24 mouse cellular contexts compared by ENCODE assay signal in the genomic region with DNA sequence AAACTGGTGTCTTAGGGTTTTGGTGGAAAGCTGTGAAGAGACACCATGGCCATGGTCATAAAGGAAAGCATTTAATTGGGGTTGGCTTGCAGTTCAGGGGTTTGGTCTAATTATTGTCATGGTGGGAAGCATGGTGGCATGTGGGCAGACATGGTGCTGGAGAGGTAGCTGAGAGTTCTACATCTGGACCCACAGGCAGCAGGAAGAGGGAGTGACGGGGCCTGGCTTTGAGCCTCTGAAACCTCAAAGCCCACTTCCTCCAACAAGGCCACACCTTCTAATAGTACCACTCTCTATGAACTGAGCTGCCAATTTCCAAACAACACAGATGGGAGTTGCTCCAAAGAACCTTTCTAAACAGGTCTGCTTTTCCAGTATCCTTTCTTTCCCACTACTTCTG. TPM values are rescaled to one million over a fixed set of nuclear protein-coding genes. Genes with fewer than 3 reads are reported as not detected.
DNase-seq lines count a peak whose midpoint lies in the region; ATAC-seq and TF ChIP-seq lines count a peak whose summit lies in the region.
"Had no signal": no experiment of that assay in that cellular context is flagged by ENCODE, and none has a peak within 500 bp of the region (broad histone marks: within the 10 kb centered on the region; RNA-seq: fewer than 3 reads in every experiment).

No protein-coding gene starts in this region.

- no peak overlapping the region for H3K27ac ChIP-seq in hindbrain, postnatal 0 days
- H3K27ac ChIP-seq: forebrain, embryonic 13.5 days; hindbrain, embryonic 13.5 days; kidney, postnatal 0 days; liver, embryonic 14.5 days; neural tube, embryonic 15.5 days had no signal

- H3K9me3 ChIP-seq in hindbrain, postnatal 0 days (ENCODE audit: low read length) = no peaks in the 10 kb centered on the region
- H3K9me3 ChIP-seq: hindbrain, embryonic 13.5 days; neural tube, embryonic 15.5 days had no signal

- H3K4me3 ChIP-seq in hindbrain, postnatal 0 days (ENCODE audit: low read length) = no peak overlapping the region
- H3K4me3 ChIP-seq: forebrain, embryonic 13.5 days; hindbrain, embryonic 13.5 days; neural tube, embryonic 15.5 days had no signal

- no peak overlapping the region for H3K4me2 ChIP-seq in hindbrain, postnatal 0 days (ENCODE audit: low read depth, low read length)
- H3K4me2 ChIP-seq: forebrain, embryonic 13.5 days; heart, embryonic 11.5 days; hindbrain, embryonic 13.5 days; midbrain, embryonic 11.5 days; neural tube, embryonic 15.5 days had no signal

- no peaks in the 10 kb centered on the region for H3K27me3 ChIP-seq in hindbrain, postnatal 0 days (ENCODE audit: insufficient read depth, low read length)
- H3K27me3 ChIP-seq: forebrain, embryonic 13.5 days; hindbrain, embryonic 13.5 days; neural tube, embryonic 15.5 days had no signal

- no peak overlapping the region for H3K9ac ChIP-seq in hindbrain, postnatal 0 days (replicated peaks; ENCODE audit: low read length)
- H3K9ac ChIP-seq: forebrain, embryonic 13.5 days; hindbrain, embryonic 13.5 days; liver, embryonic 14.5 days; neural tube, embryonic 15.5 days had no signal

- H3K36me3 ChIP-seq in hindbrain, postnatal 0 days (ENCODE audit: insufficient read depth, low read length) = no peaks in the 10 kb centered on the region
- H3K36me3 ChIP-seq: hindbrain, embryonic 13.5 days; neural tube, embryonic 15.5 days had no signal

- H3K4me1 ChIP-seq in hindbrain, postnatal 0 days (ENCODE audit: insufficient read depth, low read length) = peaks cover 8% of the 10 kb centered on the region; the same call in 1 of the 2 replicates

- ATAC-seq in inflammation-experienced regulatory T-cells, adult 6 months = peak; percentile 82
- no peak for ATAC-seq in hindbrain, postnatal 0 days
- ATAC-seq: forebrain, embryonic 13.5 days had no signal

- intact Hi-C loops in heart, postnatal 36 days (cut with DNase I) = no loop called here

- DNase-seq in 3134 (ENCODE audit: extremely low read depth, insufficient read length, low spot score) = peak; percentile 26
- peak; percentile 89 for DNase-seq in 416B (ENCODE audit: low read depth)
- DNase-seq in T-cell, adult 2 months (ENCODE audit: low spot score) = peak; percentile 38
- DNase-seq in cerebellum, adult 9-11 months = no peak
- no peak for DNase-seq in hindbrain, postnatal 0 days (ENCODE audit: low spot score)
- no peak for DNase-seq in heart, postnatal 36 days
- DNase-seq in MN1 (ENCODE audit: low spot score) = no peak
- DNase-seq: cerebellum, adult 11-12 months; gastrocnemius, postnatal 10 days; layer of hippocampus, postnatal 36 days; liver; lung, adult 2 months; lung, postnatal 14 days; retina, postnatal 1 day; right cerebral cortex, postnatal 14 days; thymus, adult 2 months had no signal

- TF ChIP-seq CTCF in hindbrain, postnatal 0 days (IDR thresholded peaks at IDR 0.05; ENCODE audit: low read depth) = no peak

- 90% methylated on average over 1 of the region's 1 CpGs for WGBS in hindbrain, postnatal 0 days

RNA-seq across cellular contexts. Expression of gene Gm29666, which starts 23.2 kb away (rescaled TPM):
- polyA plus RNA-seq in inflammation-experienced regulatory T-cells, adult 6 months (2017; shearing (Covaris generic)) = under 1 TPM; 0.55 to 0.63 (median 0.63) TPM
- total RNA-seq in hindbrain, postnatal 0 days (2014; rRNA removed) = 0.47 and 0.50 TPM in 2 replicates
- polyA plus RNA-seq in hindbrain, postnatal 0 days (2015; fragmentation: Nextera tagmentation; extraction: Ambion mirVana) = 0.54 and 0.65 TPM in 2 replicates
- total RNA-seq in heart, postnatal 36 days (2021) = under 1 TPM; 0.11 to 0.17 TPM

RNA-seq across cellular contexts. Expression of gene Nup50, which starts 26.5 kb away (rescaled TPM):
- 10 to 100 TPM; 18.8 to 32.6 (median 20.8) TPM for polyA plus RNA-seq in inflammation-experienced regulatory T-cells, adult 6 months (2017; shearing (Covaris generic))
- total RNA-seq in hindbrain, postnatal 0 days (2014; rRNA removed) = 13.3 and 18.4 TPM in 2 replicates
- polyA plus RNA-seq in hindbrain, postnatal 0 days (2015; fragmentation: Nextera tagmentation; extraction: Ambion mirVana) = 23.6 and 24.7 TPM in 2 replicates
- total RNA-seq in heart, postnatal 36 days (2021) = 10 to 100 TPM; 14.9 to 17.2 TPM

RNA-seq across cellular contexts. Expression of gene Phf21b, which starts 40.8 kb away (rescaled TPM):
- 1 to 10 TPM in 2 of 3 experiments, under 1 TPM in 1; 0.65 to 2.4 (median 1.6) TPM for polyA plus RNA-seq in inflammation-experienced regulatory T-cells, adult 6 months (2017; shearing (Covaris generic))
- total RNA-seq in hindbrain, postnatal 0 days (2014; rRNA removed) = 22.8 and 29.7 TPM in 2 replicates
- polyA plus RNA-seq in hindbrain, postnatal 0 days (2015; fragmentation: Nextera tagmentation; extraction: Ambion mirVana) = 2.2 and 2.5 TPM in 2 replicates
- 1 to 10 TPM; 1.0 to 1.3 TPM for total RNA-seq in heart, postnatal 36 days (2021)

Comparison
In these comparisons a context has a peak if more than half of its experiments do, and no peak if none do; other contexts are left out.
1. DNase-seq: peak in 3134 (single experiment), 416B (single experiment) and T-cell, adult 2 months (single experiment); none in cerebellum, adult 9-11 months (single experiment), hindbrain, postnatal 0 days (single experiment), heart, postnatal 36 days (0 of 2) and MN1 (single experiment).
2. RNA of gene Phf21b, which starts 40.8 kb away (total RNA-seq): 22.8 to 29.7 TPM in hindbrain, postnatal 0 days; 1.0 to 1.3 TPM in heart, postnatal 36 days; every median in the first group is over 10 times any median in the second.